Mouse (Mus musculus): ENCODE measurements around the gene H1foo.

DNA sequence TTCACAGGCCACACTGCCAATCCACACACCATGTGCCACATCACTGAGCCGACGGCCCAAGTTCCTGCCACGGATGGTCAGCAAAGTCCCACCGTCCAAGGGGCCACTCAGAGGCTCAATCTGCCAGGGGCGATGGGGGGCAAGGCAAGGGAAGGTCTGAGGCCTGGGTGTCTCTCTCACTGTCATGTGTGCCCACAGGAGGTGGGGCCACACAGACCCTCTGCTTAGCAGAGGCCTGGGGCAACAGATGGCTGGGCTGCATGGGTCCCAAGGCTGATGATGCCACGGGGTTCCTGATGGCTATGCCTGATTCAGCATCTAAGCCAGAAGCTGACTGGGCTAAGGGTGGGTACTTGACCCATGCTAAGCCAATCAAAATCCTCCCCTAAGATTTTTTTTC, 24.0 kb downstream of the H1foo start:
- TF ChIP-seq POLR2A (IDR thresholded peaks at IDR 0.05; ENCODE audit: control insufficient read depth, low read depth, low read length) (no peak), CTCF (IDR thresholded peaks at IDR 0.05; ENCODE audit: control insufficient read depth, insufficient read depth, insufficient replicate concordance, low read depth, low read length) (no peak)
